Mouse (Mus musculus): ENCODE data around the gene 1110051M20Rik. TPM values are rescaled to one million over a fixed set of nuclear protein-coding genes. Genes with fewer than 3 reads are reported as not detected.

Gene 1110051M20Rik
- polyA plus RNA-seq, 2 experiments = 34.9 to 50.6 TPM

- no peaks in the 10 kb centered on the region for H3K4me1 ChIP-seq (ENCODE audit: control insufficient read depth, insufficient read depth, low read length)
- no peak overlapping the region for H3K4me2 ChIP-seq (replicated peaks; ENCODE audit: low read depth, low read length, severe bottlenecking)
- DNase-seq (ENCODE audit: low spot score) (peak; percentile 53), ATAC-seq (ENCODE audit: low FRiP score, low read depth) (peak; percentile 86)
- H3K36me3 ChIP-seq (ENCODE audit: control insufficient read depth, insufficient read depth, low read length) = no peaks in the 10 kb centered on the region
- H3K9me3 ChIP-seq (ENCODE audit: control insufficient read depth, low read length) = no peaks in the 10 kb centered on the region
- no peak overlapping the region for H3K27ac ChIP-seq (replicated peaks; ENCODE audit: low read depth, low read length)
- 41% methylated on average over 2 of the region's 2 CpGs for WGBS
- TF ChIP-seq POLR2A (IDR thresholded peaks at IDR 0.05; ENCODE audit: borderline replicate concordance, extremely low read depth, insufficient read depth, insufficient read length) = no peak
- no peaks in the 10 kb centered on the region for H3K27me3 ChIP-seq (ENCODE audit: control insufficient read depth, insufficient read depth, low read length)
- H3K9ac ChIP-seq (ENCODE audit: low read depth, low read length, severe bottlenecking) = no peak overlapping the region
- no peak overlapping the region for H3K4me3 ChIP-seq (replicated peaks; ENCODE audit: low read length)
These were observed 33.0 kb downstream of the 1110051M20Rik start for GRCm38 (mm10) chr2:91411473-91411872.

DNA sequence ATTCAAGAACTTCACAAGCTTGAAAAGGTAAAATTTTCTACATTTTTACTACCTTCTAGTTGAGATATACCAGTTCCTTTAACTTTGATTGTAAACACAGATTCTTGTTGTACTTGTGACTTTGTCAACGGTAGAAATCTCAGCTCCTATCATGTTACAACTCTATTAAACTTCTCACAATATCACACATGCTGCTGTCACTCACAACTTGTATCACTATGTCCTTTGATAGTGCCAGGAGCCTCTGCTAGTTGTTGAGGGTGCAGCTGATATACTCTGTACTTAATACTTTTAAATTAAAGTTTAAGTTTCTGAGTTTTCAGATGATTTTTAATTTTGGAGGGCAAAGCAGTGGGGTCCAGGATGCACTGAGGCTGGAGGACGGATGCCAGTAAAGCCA lies 36.5 kb downstream of the 1110051M20Rik start:
- ATAC-seq (ENCODE audit: low FRiP score, low read depth) (no peak), DNase-seq (ENCODE audit: low spot score) (peak; percentile 56)
- 66% methylated on average over 2 of the region's 2 CpGs for WGBS
- no peaks in the 10 kb centered on the region for H3K9me3 ChIP-seq (ENCODE audit: control insufficient read depth, low read length)
- H3K4me3 ChIP-seq (replicated peaks; ENCODE audit: low read length) = no peak overlapping the region
- no peaks in the 10 kb centered on the region for H3K4me1 ChIP-seq (ENCODE audit: control insufficient read depth, insufficient read depth, low read length)
- H3K9ac ChIP-seq (ENCODE audit: low read depth, low read length, severe bottlenecking) = no peak overlapping the region
- H3K36me3 ChIP-seq (ENCODE audit: control insufficient read depth, insufficient read depth, low read length) = no peaks in the 10 kb centered on the region
- TF ChIP-seq POLR2A (IDR thresholded peaks at IDR 0.05; ENCODE audit: borderline replicate concordance, extremely low read depth, insufficient read depth, insufficient read length) = no peak
- H3K4me2 ChIP-seq (replicated peaks; ENCODE audit: low read depth, low read length, severe bottlenecking) = no peak overlapping the region
- H3K27ac ChIP-seq (replicated peaks; ENCODE audit: low read depth, low read length) = no peak overlapping the region
- no peaks in the 10 kb centered on the region for H3K27me3 ChIP-seq (ENCODE audit: control insufficient read depth, insufficient read depth, low read length)

DNA sequence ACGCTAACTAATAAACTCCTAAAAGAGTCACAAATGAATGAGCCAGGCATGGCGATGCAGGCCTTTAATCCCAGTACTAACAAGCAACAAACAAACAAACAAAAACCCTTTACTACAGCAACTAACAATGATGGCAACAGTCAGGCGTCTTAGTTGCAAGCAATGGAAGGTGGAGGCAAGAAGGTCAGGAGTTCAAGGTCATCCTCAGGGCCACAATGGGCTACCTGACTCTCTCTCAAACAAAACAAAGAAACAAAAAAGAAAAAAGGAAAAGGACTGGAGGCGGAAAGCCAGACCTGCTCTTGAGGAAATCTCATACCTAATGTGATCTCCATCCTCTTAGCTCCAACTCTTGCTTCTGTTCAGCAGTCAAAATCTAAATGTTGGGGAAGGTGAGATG lies 39.4 kb downstream of the 1110051M20Rik start:
- Histone ChIP-seq H3K9ac (ENCODE audit: low read depth, low read length, severe bottlenecking) (no peak overlapping the region), H3K4me2 (replicated peaks; ENCODE audit: low read depth, low read length, severe bottlenecking) (no peak overlapping the region), H3K27me3 (ENCODE audit: control insufficient read depth, insufficient read depth, low read length) (no peaks in the 10 kb centered on the region), H3K27ac (replicated peaks; ENCODE audit: low read depth, low read length) (no peak overlapping the region), H3K4me1 (ENCODE audit: control insufficient read depth, insufficient read depth, low read length) (no peaks in the 10 kb centered on the region), H3K9me3 (ENCODE audit: control insufficient read depth, low read length) (no peaks in the 10 kb centered on the region), H3K36me3 (ENCODE audit: control insufficient read depth, insufficient read depth, low read length) (no peaks in the 10 kb centered on the region), H3K4me3 (replicated peaks; ENCODE audit: low read length) (no peak overlapping the region)
- no peak for TF ChIP-seq POLR2A (IDR thresholded peaks at IDR 0.05; ENCODE audit: borderline replicate concordance, extremely low read depth, insufficient read depth, insufficient read length)
- no peak for DNase-seq (ENCODE audit: low spot score)
- ATAC-seq (ENCODE audit: low FRiP score, low read depth) = no peak
- 79% methylated on average over 4 of the region's 4 CpGs for WGBS

DNA sequence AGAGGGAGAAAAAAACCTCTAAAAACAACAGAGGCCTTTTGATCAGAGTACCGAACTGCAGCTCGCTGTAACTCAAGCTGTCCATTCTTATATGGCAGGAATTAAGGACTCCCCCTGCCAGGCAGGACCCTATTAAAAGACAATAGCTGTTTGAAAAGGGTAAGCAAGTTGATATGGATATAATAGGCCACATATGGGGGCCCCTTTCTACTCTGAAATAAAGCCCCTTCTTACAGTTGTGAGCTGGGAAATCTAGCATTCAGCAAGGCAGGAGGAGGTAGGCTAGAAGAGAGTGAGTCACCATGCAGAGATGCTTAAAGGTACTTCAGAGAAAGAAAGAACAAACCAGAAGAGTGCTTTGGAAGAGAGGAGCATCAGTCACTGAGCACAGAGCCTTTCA lies 44.8 kb downstream of the 1110051M20Rik start:
- H3K4me1 ChIP-seq (ENCODE audit: control insufficient read depth, insufficient read depth, low read length) = no peaks in the 10 kb centered on the region
- H3K36me3 ChIP-seq (ENCODE audit: control insufficient read depth, insufficient read depth, low read length) = no peaks in the 10 kb centered on the region
- 24% methylated on average over 2 of the region's 2 CpGs for WGBS
- no peak overlapping the region for H3K27ac ChIP-seq (replicated peaks; ENCODE audit: low read depth, low read length)
- H3K9me3 ChIP-seq (ENCODE audit: control insufficient read depth, low read length) = no peaks in the 10 kb centered on the region
- H3K4me2 ChIP-seq (replicated peaks; ENCODE audit: low read depth, low read length, severe bottlenecking) = no peak overlapping the region
- no peak for TF ChIP-seq POLR2A (IDR thresholded peaks at IDR 0.05; ENCODE audit: borderline replicate concordance, extremely low read depth, insufficient read depth, insufficient read length)
- DNase-seq (ENCODE audit: low spot score) (no peak), ATAC-seq (ENCODE audit: low FRiP score, low read depth) (no peak)
- H3K27me3 ChIP-seq (ENCODE audit: control insufficient read depth, insufficient read depth, low read length) = no peaks in the 10 kb centered on the region
- H3K9ac ChIP-seq (ENCODE audit: low read depth, low read length, severe bottlenecking) = no peak overlapping the region
- H3K4me3 ChIP-seq (replicated peaks; ENCODE audit: low read length) = no peak overlapping the region

DNA sequence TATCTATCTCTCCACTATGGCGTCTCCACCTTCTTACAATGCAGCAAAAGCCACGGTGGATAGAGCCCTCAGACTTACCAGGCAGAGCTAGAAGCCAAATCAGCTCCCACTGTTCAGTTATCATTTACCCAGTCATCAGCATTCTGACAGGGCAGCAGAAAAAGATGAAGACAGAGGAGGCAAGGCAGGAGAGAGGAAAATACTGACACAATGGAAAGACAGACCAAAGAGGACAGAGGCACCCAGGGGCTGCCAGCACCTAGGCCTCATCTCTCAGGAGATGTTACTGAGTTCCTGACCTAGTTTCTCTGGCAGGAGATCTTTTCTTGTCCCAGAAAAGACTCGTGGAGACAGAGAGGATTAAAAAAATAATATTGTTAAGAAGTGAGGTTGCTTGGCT lies 45.3 kb downstream of the 1110051M20Rik start:
- 54% methylated on average over 3 of the region's 3 CpGs for WGBS
- Histone ChIP-seq H3K9me3 (ENCODE audit: control insufficient read depth, low read length) (no peaks in the 10 kb centered on the region), H3K4me3 (replicated peaks; ENCODE audit: low read length) (no peak overlapping the region), H3K36me3 (ENCODE audit: control insufficient read depth, insufficient read depth, low read length) (no peaks in the 10 kb centered on the region), H3K4me1 (ENCODE audit: control insufficient read depth, insufficient read depth, low read length) (no peaks in the 10 kb centered on the region), H3K27ac (replicated peaks; ENCODE audit: low read depth, low read length) (no peak overlapping the region), H3K9ac (ENCODE audit: low read depth, low read length, severe bottlenecking) (no peak overlapping the region), H3K4me2 (replicated peaks; ENCODE audit: low read depth, low read length, severe bottlenecking) (no peak overlapping the region), H3K27me3 (ENCODE audit: control insufficient read depth, insufficient read depth, low read length) (no peaks in the 10 kb centered on the region)
- ATAC-seq (ENCODE audit: low FRiP score, low read depth) (no peak), DNase-seq (ENCODE audit: low spot score) (no peak)
- TF ChIP-seq POLR2A (IDR thresholded peaks at IDR 0.05; ENCODE audit: borderline replicate concordance, extremely low read depth, insufficient read depth, insufficient read length) = no peak

DNA sequence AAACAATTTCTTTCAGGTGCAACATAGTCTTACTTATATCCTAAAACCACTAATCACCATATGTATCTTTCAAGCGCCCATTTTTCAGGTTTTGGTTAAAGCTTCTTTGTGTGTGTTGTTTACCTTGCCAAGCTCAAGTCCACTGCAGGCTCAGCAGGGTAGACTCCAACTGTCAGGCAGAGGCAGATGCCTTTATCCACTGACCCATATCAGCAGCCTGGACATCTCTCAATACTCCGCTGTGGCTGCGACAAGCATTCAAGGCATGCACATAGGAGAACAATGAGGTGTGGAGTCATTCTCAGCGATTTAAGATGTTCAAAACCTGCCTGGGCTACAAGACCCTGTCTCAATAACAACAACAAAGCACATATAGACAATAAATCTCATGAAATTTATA lies 50.4 kb downstream of the 1110051M20Rik start:
- Histone ChIP-seq H3K9me3 (ENCODE audit: control insufficient read depth, low read length) (no peaks in the 10 kb centered on the region), H3K4me2 (replicated peaks; ENCODE audit: low read depth, low read length, severe bottlenecking) (no peak overlapping the region), H3K4me1 (ENCODE audit: control insufficient read depth, insufficient read depth, low read length) (no peaks in the 10 kb centered on the region), H3K27me3 (ENCODE audit: control insufficient read depth, insufficient read depth, low read length) (no peaks in the 10 kb centered on the region), H3K36me3 (ENCODE audit: control insufficient read depth, insufficient read depth, low read length) (no peaks in the 10 kb centered on the region), H3K9ac (ENCODE audit: low read depth, low read length, severe bottlenecking) (no peak overlapping the region), H3K4me3 (replicated peaks; ENCODE audit: low read length) (no peak overlapping the region), H3K27ac (replicated peaks; ENCODE audit: low read depth, low read length) (no peak overlapping the region)
- 83% methylated on average over 4 of the region's 4 CpGs for WGBS
- no peak for TF ChIP-seq POLR2A (IDR thresholded peaks at IDR 0.05; ENCODE audit: borderline replicate concordance, extremely low read depth, insufficient read depth, insufficient read length)
- no peak for ATAC-seq (ENCODE audit: low FRiP score, low read depth)
- no peak for DNase-seq (ENCODE audit: low spot score)
